Mouse (Mus musculus) thymus, postnatal 36 days (tissue): ENCODE measurements around the gene Vmn2r12.
"Not testable (repeated sequence)": the region's sequence is repeated elsewhere in the genome, so short reads cannot be mapped to it uniquely, and the experiment has no call there.

Experiments used
- DNase-seq, 2 experiments: peaks; one replicate each; pipeline ENCODE4 v3.0.0; 2022; ENCODE audit warnings: mixed read lengths in 2 of 2

Vmn2r12 gene

DNA sequence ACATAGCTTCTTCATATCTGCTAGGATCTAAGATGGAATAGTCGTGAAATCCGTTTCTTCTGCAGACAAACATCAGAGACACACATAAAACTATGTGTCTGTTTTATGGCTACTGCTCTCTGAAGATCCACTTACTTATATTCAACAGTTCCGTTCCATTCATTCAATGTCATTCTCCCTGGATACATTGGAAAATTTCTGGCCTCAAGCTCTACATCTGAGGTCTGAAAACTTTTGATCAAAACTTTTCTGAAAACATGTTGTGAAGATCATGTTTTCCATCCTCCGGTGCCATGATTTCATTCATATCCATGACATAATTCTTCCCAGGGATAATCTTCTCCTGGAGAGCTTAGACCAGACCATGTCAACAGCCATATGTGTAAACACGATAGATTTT lies at the start of gene Vmn2r12:
TSS of gene Vmn2r12 (minus strand) at position 101 of the 400 bp plus-strand sequence.
- DNase-seq: not testable (repeated sequence)

GRCm38 (mm10) chr5:109139546-109139945 lies 41.8 kb upstream of the Vmn2r12 start:
- DNase-seq: no peak

DNA sequence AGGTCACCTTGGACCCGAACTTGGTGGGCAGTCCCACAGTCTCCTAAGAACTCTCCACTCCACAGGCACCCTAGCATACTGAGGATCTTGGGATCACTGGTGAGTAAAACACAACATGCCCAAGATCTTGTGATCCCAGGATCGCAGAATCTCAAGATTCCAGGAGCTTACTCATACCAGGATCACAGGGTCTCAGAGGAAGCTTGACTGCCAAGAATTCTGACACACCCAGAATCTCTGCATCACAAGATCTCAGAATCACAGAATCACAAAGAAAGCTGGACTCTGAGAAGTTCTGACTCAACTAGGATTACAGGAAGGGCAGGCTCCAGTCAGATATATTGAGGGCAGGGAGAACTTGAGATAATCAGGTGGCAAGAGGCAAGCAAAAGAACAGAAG lies 39.0 kb upstream of the Vmn2r12 start:
- no peak for DNase-seq

DNA sequence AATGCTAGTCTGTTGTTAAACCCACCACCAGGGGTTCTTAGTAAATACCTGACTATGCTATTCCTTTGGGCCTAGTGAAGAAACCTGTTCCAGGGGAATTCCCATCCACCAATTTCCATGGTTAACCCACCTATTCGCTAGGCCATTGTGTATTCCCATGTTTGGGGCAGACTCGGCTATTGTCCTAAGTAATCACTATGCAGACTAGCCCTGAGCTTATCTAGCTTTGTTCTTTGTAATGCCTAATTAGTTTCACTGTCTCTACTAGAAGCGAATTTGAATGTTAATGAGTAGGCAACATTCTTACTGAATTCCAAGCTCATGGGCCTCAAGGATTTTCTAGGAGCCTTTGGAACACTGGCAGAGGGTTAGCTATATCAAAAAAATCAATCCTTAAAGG lies 1.3 kb downstream of the Vmn2r12 start:
- not testable (repeated sequence) for DNase-seq

DNA sequence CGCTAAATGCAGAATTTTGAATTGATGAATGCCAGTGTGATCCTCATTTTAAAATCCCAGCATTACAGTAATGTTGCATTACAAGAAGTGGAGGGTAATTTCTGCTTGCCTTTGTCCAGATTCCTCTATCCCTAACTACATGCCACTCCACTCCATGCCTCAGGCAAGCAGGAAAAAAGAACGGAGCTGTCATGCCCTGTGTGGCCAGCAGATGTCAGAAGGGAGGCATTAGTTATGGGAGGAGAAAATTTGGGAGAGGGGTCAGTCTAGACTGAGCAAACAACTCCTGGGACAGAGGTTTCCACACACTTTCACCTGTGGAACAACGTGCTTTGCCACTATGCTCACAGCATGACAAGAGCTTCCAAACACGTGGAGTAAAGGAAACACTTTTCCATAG lies 25.7 kb downstream of the Vmn2r12 start:
- not testable (repeated sequence) for DNase-seq

- not testable (repeated sequence) for DNase-seq
Measured at GRCm38 (mm10) chr5:109059469-109059868, 38.3 kb downstream of the Vmn2r12 start, which contains the start of gene Vmn2r11. Gene Vmn2r11 (minus strand): TSS chr5:109059569.

- DNase-seq: no peak
Measured at GRCm38 (mm10) chr5:109055286-109055685, 42.5 kb downstream of the Vmn2r12 start.
